Mouse (Mus musculus): Measurements from ENCODE around the gene Itga5.

DNA sequence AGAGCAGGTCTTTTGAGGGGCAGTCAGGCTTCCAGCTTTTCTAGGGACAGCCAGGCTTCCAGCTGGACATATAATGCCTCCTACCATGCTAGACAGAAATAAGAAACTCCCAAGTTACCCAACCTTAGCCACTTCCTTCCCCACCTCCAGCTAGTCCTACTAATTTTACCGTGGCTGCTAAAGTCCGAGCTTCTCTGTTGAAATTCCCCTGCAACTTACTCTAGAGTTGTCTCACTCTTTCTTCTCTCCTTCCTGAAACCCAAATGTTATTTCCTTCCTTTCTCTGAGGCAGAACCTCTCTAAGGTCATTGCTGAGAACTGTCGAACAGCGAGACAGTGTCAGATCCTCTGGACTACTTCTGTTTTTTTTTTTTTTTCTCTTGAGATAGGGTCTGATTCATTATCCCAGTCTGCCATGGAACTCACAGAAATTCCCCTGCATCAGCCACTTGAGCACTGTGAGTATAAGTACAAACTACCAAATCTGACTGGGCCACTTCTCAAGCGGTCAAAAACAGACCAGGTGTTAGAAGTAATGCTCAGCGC lies 56.1 kb downstream of the Itga5 start, which contains the start of gene Gpr84:
- TF ChIP-seq POLR2A (IDR thresholded peaks at IDR 0.05; ENCODE audit: insufficient read depth, low read depth, low read length) (no peak), CTCF (IDR thresholded peaks at IDR 0.05) (no peak), EP300 (IDR thresholded peaks at IDR 0.05; ENCODE audit: insufficient read depth, low read depth, low read length) (no peak)

All from heart, adult 2 months (tissue).